Mouse (Mus musculus): Measurements from ENCODE around the gene Efcab6.

- no peak for TF ChIP-seq ZC3H11A (IDR thresholded peaks at IDR 0.05; ENCODE audit: borderline replicate concordance, low read depth, low read length)
- no peak for TF ChIP-seq MAFK (IDR thresholded peaks at IDR 0.05; ENCODE audit: insufficient read depth, low read depth, low read length)
These were observed 115.3 kb downstream of the Efcab6 start for GRCm38 (mm10) chr15:83949729-83950491.

All from ES-E14 (cell line).